Mouse (Mus musculus): ENCODE results near the gene Hbb-bs. TPM values are rescaled to one million over a fixed set of nuclear protein-coding genes. Genes with fewer than 3 reads are reported as not detected.
"Not testable (repeated sequence)": the region's sequence is repeated elsewhere in the genome, so short reads cannot be mapped to it uniquely, and the experiment has no call there.

Hbb-bs gene
- total and polyA plus RNA-seq, 3 experiments: 10.4 to 3,173 (median 158) TPM

DNA sequence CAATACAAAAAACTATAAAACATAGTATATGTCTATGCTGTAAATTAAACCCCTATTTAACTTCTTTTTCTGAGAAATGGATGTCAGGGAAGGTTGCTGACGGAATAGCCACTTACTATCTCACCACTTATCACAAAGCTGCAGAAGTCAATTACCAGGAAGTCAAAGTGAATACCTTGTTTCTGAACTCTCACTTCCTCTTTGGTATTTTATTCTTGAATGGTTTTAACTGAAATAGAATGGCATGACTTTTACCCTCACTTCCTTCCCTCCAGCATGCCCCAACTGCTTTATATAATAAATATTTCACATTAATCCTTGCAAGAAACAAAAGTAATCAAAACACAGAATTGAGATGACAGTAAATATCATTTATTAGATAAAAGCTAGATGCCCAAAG, 15.7 kb downstream of the Hbb-bs start:
- Histone ChIP-seq H3K36me3 (replicated peaks) (no peaks in the 10 kb centered on the region), H3K4me1 (ENCODE audit: insufficient read depth, low read depth, low read length) (peaks cover 37% of the 10 kb centered on the region), H3K9me3 (replicated peaks) (no peaks in the 10 kb centered on the region), H3K27me3 (ENCODE audit: insufficient read depth, low read length) (no peaks in the 10 kb centered on the region), H3K4me3 (ENCODE audit: low read depth, low read length) (no peak overlapping the region; the same call in 1 of the 2 replicates)
- ATAC-seq (ENCODE audit: extremely low read depth, insufficient number of reproducible peaks, low FRiP score, poor library complexity, severe bottlenecking) (peak; percentile 38), DNase-seq (ENCODE audit: low spot score) (peak; percentile 15)
- TF ChIP-seq CTCF (IDR thresholded peaks at IDR 0.05; ENCODE audit: low read depth, low read length) (no peak), TAL1 (conservative IDR thresholded peaks at IDR 0.05; ENCODE audit: low read depth, low read length) (peak; percentile 53)

DNA sequence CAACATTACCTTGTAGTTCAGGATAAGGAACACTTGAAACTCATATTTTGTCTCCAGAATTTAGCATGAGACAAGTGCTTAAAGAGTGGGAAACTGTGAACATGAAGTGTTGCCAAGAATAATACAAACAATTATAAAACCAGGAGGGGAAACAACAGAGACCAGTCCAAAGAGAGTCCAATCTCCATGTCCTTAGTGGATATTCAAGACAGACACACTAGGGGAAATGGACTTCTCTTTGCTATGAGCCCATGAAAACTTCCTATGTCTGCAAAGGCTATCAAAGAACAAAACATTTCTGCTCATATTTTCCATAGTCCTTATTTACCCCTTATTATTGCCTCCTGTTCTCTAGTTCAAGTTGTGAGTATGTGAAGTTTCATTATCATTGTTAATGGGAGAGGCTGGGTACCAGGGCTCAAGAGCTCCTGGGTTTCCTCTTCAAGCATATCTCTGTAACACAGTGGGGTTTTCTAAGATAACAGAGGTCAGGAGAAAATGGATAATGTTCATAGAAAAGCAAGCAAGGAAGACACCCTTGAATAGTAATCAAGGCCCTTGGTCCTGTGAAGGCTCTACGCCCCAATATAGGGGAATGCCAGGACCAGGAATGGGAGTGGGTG, 16.6 kb downstream of the Hbb-bs start:
- no peaks in the 10 kb centered on the region for H3K36me3 ChIP-seq (replicated peaks)
- H3K4me1 ChIP-seq (ENCODE audit: insufficient read depth, low read depth, low read length): peaks cover 41% of the 10 kb centered on the region
- no peaks in the 10 kb centered on the region for H3K27me3 ChIP-seq (ENCODE audit: insufficient read depth, low read length)
- H3K9me3 ChIP-seq (replicated peaks): no peaks in the 10 kb centered on the region
- ATAC-seq (ENCODE audit: extremely low read depth, insufficient number of reproducible peaks, low FRiP score, poor library complexity, severe bottlenecking) (peak; percentile 51), DNase-seq (ENCODE audit: low spot score) (no peak)
- no peak overlapping the region; the same call in 1 of the 2 replicates for H3K4me3 ChIP-seq (ENCODE audit: low read depth, low read length)
- TF ChIP-seq TAL1 (conservative IDR thresholded peaks at IDR 0.05; ENCODE audit: low read depth, low read length) (peak; percentile 40; the same call in 1 of the 2 replicates), GATA1 (IDR thresholded peaks at IDR 0.05; ENCODE audit: borderline replicate concordance, low read length) (no peak)

DNA sequence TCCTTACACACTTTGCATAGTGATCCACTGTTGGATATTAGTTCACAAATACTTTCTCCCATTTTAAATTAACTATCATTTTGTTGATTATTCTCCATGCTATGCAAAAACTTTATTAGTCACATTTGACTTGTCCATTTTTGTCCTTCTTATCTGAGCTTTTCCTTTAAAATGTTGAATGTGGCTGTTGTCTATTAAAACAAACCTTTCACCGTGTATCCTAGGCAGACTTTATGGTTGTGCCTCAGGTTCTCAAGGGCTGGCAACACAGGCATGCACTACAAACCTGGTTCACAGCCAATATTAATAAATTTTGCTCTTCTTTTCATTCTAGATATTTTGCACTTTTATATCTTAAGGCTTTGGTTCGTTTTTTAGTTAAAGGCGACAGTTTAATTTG, 17.1 kb downstream of the Hbb-bs start:
- Histone ChIP-seq H3K9me3 (replicated peaks) (no peaks in the 10 kb centered on the region), H3K36me3 (replicated peaks) (no peaks in the 10 kb centered on the region), H3K4me3 (ENCODE audit: low read depth, low read length) (no peak overlapping the region), H3K27me3 (ENCODE audit: insufficient read depth, low read length) (no peaks in the 10 kb centered on the region), H3K4me1 (ENCODE audit: insufficient read depth, low read depth, low read length) (peaks cover 41% of the 10 kb centered on the region)
- ATAC-seq (ENCODE audit: extremely low read depth, insufficient number of reproducible peaks, low FRiP score, poor library complexity, severe bottlenecking) (no peak), DNase-seq (ENCODE audit: low spot score) (no peak)
- no peak for TF ChIP-seq GATA1 (IDR thresholded peaks at IDR 0.05; ENCODE audit: borderline replicate concordance, low read length)
- no peak for TF ChIP-seq CTCF (IDR thresholded peaks at IDR 0.05; ENCODE audit: low read depth, low read length)
- TF ChIP-seq GATA2 (IDR thresholded peaks at IDR 0.05; ENCODE audit: borderline replicate concordance, low read depth, low read length): no peak
- TF ChIP-seq POLR2AphosphoS5 (IDR thresholded peaks at IDR 0.05; ENCODE audit: insufficient replicate concordance, low read depth, low read length): no peak

DNA sequence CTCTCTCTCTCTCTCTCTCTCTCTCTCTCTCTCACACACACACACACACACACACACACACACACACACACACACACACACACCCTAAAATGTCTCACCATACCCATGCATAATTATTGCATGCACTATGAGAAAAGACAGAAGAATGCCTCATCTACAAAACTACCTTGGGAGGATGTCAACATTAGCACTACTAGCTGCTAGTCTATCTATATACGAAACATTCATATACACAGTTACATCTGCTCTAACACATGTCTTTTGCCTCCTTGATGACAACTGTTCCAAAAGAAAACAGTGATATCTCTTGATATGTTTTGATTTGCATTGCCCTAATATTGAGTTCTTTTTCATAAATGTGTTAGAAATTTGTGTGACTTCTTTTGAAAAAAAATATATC, 17.6 kb downstream of the Hbb-bs start:
- H3K27me3 ChIP-seq (ENCODE audit: insufficient read depth, low read length): no peaks in the 10 kb centered on the region
- H3K4me1 ChIP-seq (ENCODE audit: insufficient read depth, low read depth, low read length): peaks cover 41% of the 10 kb centered on the region
- H3K9me3 ChIP-seq (replicated peaks): no peaks in the 10 kb centered on the region
- TF ChIP-seq GATA1 (IDR thresholded peaks at IDR 0.05; ENCODE audit: borderline replicate concordance, low read length): no peak
- no peak for TF ChIP-seq GATA2 (IDR thresholded peaks at IDR 0.05; ENCODE audit: borderline replicate concordance, low read depth, low read length)
- no peak for TF ChIP-seq TAL1 (conservative IDR thresholded peaks at IDR 0.05; ENCODE audit: low read depth, low read length)
- TF ChIP-seq POLR2AphosphoS5 (IDR thresholded peaks at IDR 0.05; ENCODE audit: insufficient replicate concordance, low read depth, low read length): no peak
- no peak for TF ChIP-seq CTCF (IDR thresholded peaks at IDR 0.05; ENCODE audit: low read depth, low read length)
- no peaks in the 10 kb centered on the region for H3K36me3 ChIP-seq (replicated peaks)
- ATAC-seq (ENCODE audit: extremely low read depth, insufficient number of reproducible peaks, low FRiP score, poor library complexity, severe bottlenecking) (no peak), DNase-seq (ENCODE audit: low spot score) (no peak)
- H3K4me3 ChIP-seq (ENCODE audit: low read depth, low read length): no peak overlapping the region

DNA sequence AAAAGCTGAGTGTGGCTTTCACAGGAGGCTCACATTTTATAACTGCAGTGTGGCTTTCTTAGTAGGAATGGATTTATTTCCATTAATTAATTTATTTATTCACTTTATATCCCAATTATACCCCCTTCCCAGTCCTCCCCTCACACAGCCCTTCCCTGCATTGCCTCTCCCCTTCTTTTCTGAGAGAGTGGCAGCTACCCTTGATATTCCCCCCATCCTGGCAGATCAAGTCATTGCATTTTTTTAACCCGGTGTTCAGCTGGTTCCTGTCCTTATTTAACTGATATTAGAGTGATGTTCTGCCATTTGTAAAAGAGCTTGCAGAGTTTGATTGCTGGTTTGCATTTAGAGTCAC, 18.1 kb downstream of the Hbb-bs start:
- Histone ChIP-seq H3K4me3 (ENCODE audit: low read depth, low read length) (no peak overlapping the region; the same call in 1 of the 2 replicates), H3K36me3 (replicated peaks) (no peaks in the 10 kb centered on the region), H3K4me1 (ENCODE audit: insufficient read depth, low read depth, low read length) (peaks cover 38% of the 10 kb centered on the region), H3K9me3 (replicated peaks) (no peaks in the 10 kb centered on the region), H3K27me3 (ENCODE audit: insufficient read depth, low read length) (no peaks in the 10 kb centered on the region)
- no peak for TF ChIP-seq CTCF (IDR thresholded peaks at IDR 0.05; ENCODE audit: low read depth, low read length)
- TF ChIP-seq TAL1 (conservative IDR thresholded peaks at IDR 0.05; ENCODE audit: low read depth, low read length): no peak
- no peak for TF ChIP-seq GATA2 (IDR thresholded peaks at IDR 0.05; ENCODE audit: borderline replicate concordance, low read depth, low read length)
- no peak for TF ChIP-seq GATA1 (IDR thresholded peaks at IDR 0.05; ENCODE audit: borderline replicate concordance, low read length)
- no peak for TF ChIP-seq POLR2AphosphoS5 (IDR thresholded peaks at IDR 0.05; ENCODE audit: insufficient replicate concordance, low read depth, low read length)
- DNase-seq (ENCODE audit: low spot score) (no peak), ATAC-seq (ENCODE audit: extremely low read depth, insufficient number of reproducible peaks, low FRiP score, poor library complexity, severe bottlenecking) (no peak)

DNA sequence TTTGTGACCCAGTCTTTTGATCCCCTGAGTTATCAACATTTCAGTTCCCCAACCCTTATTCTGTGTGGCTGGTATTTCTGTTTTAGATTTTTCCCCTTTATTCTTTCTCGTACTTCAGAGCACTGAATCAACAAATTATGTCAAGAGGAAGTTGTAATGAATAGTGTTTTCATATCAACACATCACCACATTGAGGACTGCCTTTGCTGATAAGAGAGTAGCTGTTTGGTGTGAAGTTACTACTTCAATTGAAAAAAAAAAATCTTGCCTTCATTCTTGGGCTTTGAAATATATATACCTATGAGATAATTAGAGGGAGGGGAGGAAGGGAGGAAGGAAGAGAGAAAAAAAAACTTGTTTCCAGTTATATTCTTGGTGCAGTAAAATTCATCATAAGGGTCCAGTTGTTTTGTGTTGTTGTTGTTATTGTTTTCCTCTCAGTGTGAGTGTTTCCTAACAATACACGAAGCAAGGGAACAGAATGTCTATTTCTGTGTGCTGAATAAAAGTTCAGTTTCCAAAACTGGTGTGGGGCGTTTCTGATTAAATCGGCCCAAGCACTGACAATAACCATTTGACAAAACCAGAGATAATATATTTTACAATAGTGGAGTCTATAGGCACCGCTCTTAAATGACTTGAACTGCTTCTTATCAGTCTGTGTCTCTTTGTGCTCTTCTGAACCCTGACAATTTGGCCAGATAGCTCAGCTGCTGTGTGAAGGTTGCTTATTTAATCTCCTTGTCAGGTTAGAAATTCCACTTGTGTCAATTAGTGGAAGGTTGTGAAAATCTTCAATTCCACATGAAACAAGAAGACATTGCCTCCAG, 18.7 kb downstream of the Hbb-bs start:
- no peaks in the 10 kb centered on the region for H3K9me3 ChIP-seq (replicated peaks)
- H3K27me3 ChIP-seq (ENCODE audit: insufficient read depth, low read length): no peaks in the 10 kb centered on the region
- peak; percentile 80 for TF ChIP-seq TAL1 (conservative IDR thresholded peaks at IDR 0.05; ENCODE audit: low read depth, low read length)
- TF ChIP-seq CTCF (IDR thresholded peaks at IDR 0.05; ENCODE audit: low read depth, low read length): no peak
- H3K4me3 ChIP-seq (ENCODE audit: low read depth, low read length): no peak overlapping the region; the same call in 1 of the 2 replicates
- DNase-seq (ENCODE audit: low spot score) (no peak), ATAC-seq (ENCODE audit: extremely low read depth, insufficient number of reproducible peaks, low FRiP score, poor library complexity, severe bottlenecking) (peak; percentile 69)
- H3K36me3 ChIP-seq (replicated peaks): no peaks in the 10 kb centered on the region
- H3K4me1 ChIP-seq (ENCODE audit: insufficient read depth, low read depth, low read length): peaks cover 36% of the 10 kb centered on the region

DNA sequence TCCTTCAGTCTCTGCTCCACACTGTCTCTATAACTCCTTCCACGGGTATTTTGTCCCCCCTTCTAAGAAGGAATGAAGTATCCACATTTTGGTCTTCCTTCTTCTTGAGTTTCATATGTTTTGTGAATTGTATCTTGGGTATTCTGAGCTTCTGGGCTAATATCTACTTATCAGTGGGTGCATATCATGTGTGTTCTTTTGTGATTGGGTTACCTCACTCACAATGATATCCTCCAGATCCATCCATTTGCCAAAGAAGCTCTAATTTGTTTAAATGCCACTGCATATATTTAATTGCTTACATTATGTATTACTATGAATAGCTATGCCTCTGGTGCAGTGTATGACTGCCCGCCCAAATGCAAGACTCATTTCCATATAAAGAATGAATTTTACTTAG, 19.8 kb downstream of the Hbb-bs start:
- not testable (repeated sequence) for H3K9me3 ChIP-seq (replicated peaks); ATAC-seq (ENCODE audit: extremely low read depth, insufficient number of reproducible peaks, low FRiP score, poor library complexity, severe bottlenecking); DNase-seq (ENCODE audit: low spot score); H3K36me3 ChIP-seq (replicated peaks); H3K4me3 ChIP-seq (ENCODE audit: low read depth, low read length); H3K27me3 ChIP-seq (ENCODE audit: insufficient read depth, low read length)
- peaks cover 30% of the 10 kb centered on the region for H3K4me1 ChIP-seq (ENCODE audit: insufficient read depth, low read depth, low read length)

All from G1E (cell line).